Mouse (Mus musculus) CH12.LX (cell line): ENCODE results near the gene Igfbp1. TPM values are rescaled to one million over a fixed set of nuclear protein-coding genes. Genes with fewer than 3 reads are reported as not detected.

Source experiments
- DNase-seq: peaks from one replicate; pipeline ENCODE4 v3.0.0-alpha.2; 2013; ENCODE audit errors: extremely low read depth
- H3K27ac ChIP-seq: 2 replicates; pipeline ENCODE4 v1.5.1; 2012; ENCODE audit warnings: low read depth, mild to moderate bottlenecking, control low read depth, moderate library complexity; ENCODE audit not compliant: insufficient read depth
- H3K27me3 ChIP-seq: replicated peaks from 2 replicates; pipeline ENCODE3; 2012; ENCODE audit warnings: inconsistent platforms
- H3K36me3 ChIP-seq, 2 experiments: replicated peaks in 1 of 2; 2 replicates each; pipeline versions ENCODE3 to v1.6.1; 2012; ENCODE audit warnings: inconsistent platforms in 1 of 2, low read length in 1 of 2, mild to moderate bottlenecking in 1 of 2, mixed read lengths in 1 of 2, moderate library complexity in 1 of 2; ENCODE audit not compliant: control insufficient read depth in 1 of 2, insufficient read depth in 1 of 2
- H3K4me1 ChIP-seq, 2 experiments: 2 replicates each; pipeline ENCODE4 v1.6.1; 2012; ENCODE audit warnings: inconsistent platforms in 1 of 2, moderate library complexity in 1 of 2; ENCODE audit not compliant: insufficient read depth in 2 of 2, control insufficient read depth in 1 of 2
- H3K4me2 ChIP-seq: 2 replicates; pipeline ENCODE4 v1.6.1; 2012; ENCODE audit warnings: low read depth, mild to moderate bottlenecking, control low read depth; ENCODE audit not compliant: poor library complexity, insufficient read depth, severe bottlenecking
- H3K4me3 ChIP-seq, 3 experiments: fragments of 150-350 bp in 1 of 3; sonication (generic) in 1 of 3; replicated peaks in 1 of 3; 2 replicates each; pipeline versions ENCODE3 to v1.5.1; 2011 to 2012; ENCODE audit warnings: low read depth in 2 of 3, low read length in 2 of 3, mild to moderate bottlenecking in 2 of 3, moderate library complexity in 2 of 3, control low read depth in 1 of 3, improper control_type of control experiment in 1 of 3, inconsistent platforms in 1 of 3, mixed read lengths in 1 of 3; ENCODE audit not compliant: poor library complexity in 1 of 3
- H3K79me2 ChIP-seq: replicated peaks from 2 replicates; pipeline ENCODE4 v1.6.1; 2012; ENCODE audit warnings: mild to moderate bottlenecking, moderate library complexity; ENCODE audit not compliant: control insufficient read depth, poor library complexity, insufficient read depth, severe bottlenecking; ENCODE audit errors: extremely low read depth
- H3K9ac ChIP-seq: 2 replicates; pipeline ENCODE4 v1.6.1; 2012; ENCODE audit warnings: low read depth, mild to moderate bottlenecking, control low read depth, moderate library complexity; ENCODE audit not compliant: insufficient read depth
- H3K9me3 ChIP-seq: replicated peaks from 2 replicates; pipeline ENCODE3; 2012; ENCODE audit warnings: low read length, inconsistent platforms, mixed read lengths
- BHLHE40 ChIP-seq: IDR thresholded peaks from 2 replicates; pipeline ENCODE4 v1.6.1; 2011; ENCODE audit warnings: mild to moderate bottlenecking, low read depth, low read length, improper control_type of control experiment
- CTCF ChIP-seq, 2 experiments: IDR thresholded peaks in 1 of 2; conservative IDR thresholded peaks in 1 of 2; 2 replicates each; pipeline ENCODE4 v1.5.1; 2011 to 2012; ENCODE audit warnings: low read depth in 2 of 2, low read length in 2 of 2, improper control_type of control experiment in 1 of 2, inconsistent platforms in 1 of 2, mild to moderate bottlenecking in 1 of 2, moderate library complexity in 1 of 2
- E2F4 ChIP-seq: IDR thresholded peaks from 2 replicates; pipeline ENCODE4 v1.6.1; 2011; ENCODE audit warnings: low read depth, low read length, improper control_type of control experiment; ENCODE audit not compliant: insufficient replicate concordance
- HCFC1 ChIP-seq: IDR thresholded peaks from 2 replicates; pipeline ENCODE4 v1.6.1; 2012; ENCODE audit warnings: low read depth, mild to moderate bottlenecking, inconsistent platforms, low read length, improper control_type of control experiment
- IRF4 ChIP-seq: IDR thresholded peaks from 2 replicates; pipeline ENCODE4 v1.6.1; 2014; ENCODE audit warnings: low read depth, mild to moderate bottlenecking, inconsistent platforms, low read length, improper control_type of control experiment
- JUN ChIP-seq: IDR thresholded peaks from 2 replicates; pipeline ENCODE4 v1.6.1; 2011; ENCODE audit warnings: low read depth, mild to moderate bottlenecking, low read length, improper control_type of control experiment, moderate library complexity; ENCODE audit not compliant: insufficient read depth
- JUND ChIP-seq: conservative IDR thresholded peaks from 2 replicates; pipeline ENCODE4 v1.6.1; 2011; ENCODE audit warnings: low read depth, low read length, improper control_type of control experiment
- KAT2A ChIP-seq: IDR thresholded peaks from 2 replicates; pipeline ENCODE4 v1.6.1; 2012; ENCODE audit warnings: low read length, improper control_type of control experiment, inconsistent platforms; ENCODE audit not compliant: insufficient replicate concordance
- MAFK ChIP-seq: IDR thresholded peaks from 2 replicates; pipeline ENCODE4 v1.6.1; 2011; ENCODE audit warnings: low read length, improper control_type of control experiment; ENCODE audit not compliant: insufficient replicate concordance
- MAZ ChIP-seq: IDR thresholded peaks from 2 replicates; pipeline ENCODE4 v1.6.1; 2012; ENCODE audit warnings: low read depth, mild to moderate bottlenecking, inconsistent platforms, low read length, improper control_type of control experiment, moderate library complexity
- MXI1 ChIP-seq: IDR thresholded peaks from 2 replicates; pipeline ENCODE4 v1.6.1; 2011; ENCODE audit warnings: mild to moderate bottlenecking, low read depth, low read length, improper control_type of control experiment
- MYC ChIP-seq: IDR thresholded peaks from 2 replicates; pipeline ENCODE4 v1.6.1; 2011; ENCODE audit warnings: low read depth, mild to moderate bottlenecking, improper control_type of control experiment, low read length
- NRF1 ChIP-seq: IDR thresholded peaks from 2 replicates; pipeline ENCODE4 v1.6.1; 2014; ENCODE audit warnings: low read depth, mild to moderate bottlenecking, inconsistent platforms, low read length, improper control_type of control experiment, moderate library complexity
- PAX5 ChIP-seq: IDR thresholded peaks from 2 replicates; pipeline ENCODE4 v1.6.1; 2012; ENCODE audit warnings: low read length, inconsistent platforms, mixed read lengths
- RAD21 ChIP-seq: IDR thresholded peaks from 2 replicates; pipeline ENCODE4 v1.6.1; 2011; ENCODE audit warnings: low read depth, mild to moderate bottlenecking, low read length, improper control_type of control experiment, moderate library complexity
- SMC3 ChIP-seq: IDR thresholded peaks from 2 replicates; pipeline ENCODE4 v1.6.1; 2011; ENCODE audit warnings: low read depth, low read length, improper control_type of control experiment
- TBP ChIP-seq: conservative IDR thresholded peaks from 2 replicates; pipeline ENCODE4 v1.6.1; 2011; ENCODE audit warnings: low read depth, low read length, improper control_type of control experiment
- USF2 ChIP-seq: conservative IDR thresholded peaks from 2 replicates; pipeline ENCODE4 v1.6.1; 2011; ENCODE audit warnings: low read depth, low read length, improper control_type of control experiment
- ZKSCAN1 ChIP-seq: IDR thresholded peaks from 2 replicates; pipeline ENCODE4 v1.6.1; 2012; ENCODE audit warnings: low read depth, inconsistent platforms, low read length, improper control_type of control experiment, borderline replicate concordance
- ZMIZ1 ChIP-seq: IDR thresholded peaks from 2 replicates; pipeline ENCODE4 v1.6.1; 2012; ENCODE audit warnings: low read depth, mild to moderate bottlenecking, inconsistent platforms, low read length, improper control_type of control experiment
- ZNF384 ChIP-seq: IDR thresholded peaks from 2 replicates; pipeline ENCODE4 v1.6.1; 2012; ENCODE audit warnings: low read depth, low read length, improper control_type of control experiment, inconsistent platforms
- dilution Hi-C: fragments of 300-500 bp; cut with MboI; formaldehyde crosslinking; loops from 2 replicates; pipeline ENCODE4 v1.14.3; 2020; ENCODE audit warnings: low sequenced_read_pairs; ENCODE audit not compliant: extremely low pct_unique_long_range_greater_than_20kb, extremely low pct_ligation_motif_present
- in situ Hi-C: fragments of 300-500 bp; cut with MboI; formaldehyde crosslinking; loops from 3 replicates; pipeline ENCODE4 v1.14.3; 2019; ENCODE audit warnings: low sequenced_read_pairs, low pct_ligation_motif_present, low pct_unique_long_range_greater_than_20kb, mixed read lengths
- polyA plus RNA-seq: library from polyadenylated mRNA; unstranded; fragments of >175 nt; gene quantifications from 2 replicates; pipeline ENCODE4 v1.2.1, GENCODE M21; 2012; ENCODE audit warnings: low read depth; ENCODE audit not compliant: insufficient read length
- total RNA-seq, 2 experiments: library from RNA; depleted of rRNA; stranded (reverse); fragments of 300-350 nt in 1 of 2; fragments of >200 nt in 1 of 2; gene quantifications; 2 replicates each; pipeline ENCODE4 v1.2.3; 2012 to 2014

Igfbp1 gene
- total and polyA plus RNA-seq, 3 experiments, result not detected

DNA sequence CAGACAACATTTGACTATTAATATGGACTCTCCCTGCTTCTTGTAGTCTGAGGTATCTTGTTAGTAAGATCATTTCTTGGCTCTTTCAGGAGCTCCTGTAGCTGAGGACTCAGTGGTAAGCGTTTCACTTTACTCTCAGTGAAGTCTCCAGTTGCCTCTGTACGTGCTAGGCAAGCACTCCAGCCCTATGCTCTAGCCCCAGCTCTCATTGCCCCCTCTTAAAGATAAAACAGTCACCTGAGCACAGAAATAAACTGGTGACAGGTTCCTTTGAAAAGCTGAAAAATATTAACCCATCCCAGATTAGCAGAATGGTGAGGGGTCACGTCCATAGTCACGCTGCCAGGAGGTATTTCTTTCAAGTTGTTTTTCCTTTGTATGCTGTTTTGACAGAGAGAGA lies 18.9 kb upstream of the Igfbp1 start:
- dilution Hi-C loops, result no loop called here
- peaks cover 45% of the 10 kb centered on the region for H3K27me3 ChIP-seq
- no peaks in the 10 kb centered on the region for H3K79me2 ChIP-seq

DNA sequence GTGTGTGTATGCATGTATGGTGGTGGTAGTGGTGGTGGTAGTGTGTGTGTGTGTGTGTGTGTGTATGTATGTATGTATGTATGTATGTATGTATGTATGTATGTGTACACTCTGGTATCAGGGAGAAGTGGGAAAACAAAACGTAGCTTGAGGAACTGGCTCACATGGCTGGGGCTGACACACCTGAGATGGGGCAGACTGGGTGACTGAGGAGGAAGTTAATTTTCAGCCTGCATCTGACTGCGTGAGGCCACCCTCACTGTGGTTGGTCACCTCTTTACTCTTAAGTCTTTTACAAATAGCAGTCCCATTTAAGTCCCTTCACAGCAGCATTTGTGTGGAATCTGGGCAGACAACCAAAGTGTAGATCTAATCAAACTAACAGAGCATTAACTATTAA lies 18.3 kb upstream of the Igfbp1 start:
- no peak for DNase-seq
- H3K9ac ChIP-seq, result no peak overlapping the region
- H3K27ac ChIP-seq, result no peak overlapping the region
- no peaks in the 10 kb centered on the region for H3K79me2 ChIP-seq
- in situ Hi-C loops, result no loop called here
- no peak overlapping the region for H3K4me2 ChIP-seq
- no peaks in the 10 kb centered on the region for H3K4me1 ChIP-seq
- H3K9me3 ChIP-seq, result peaks cover 27% of the 10 kb centered on the region
- H3K27me3 ChIP-seq, result peaks cover 44% of the 10 kb centered on the region
- no peaks in the 10 kb centered on the region for H3K36me3 ChIP-seq
- dilution Hi-C loops, result no loop called here
- H3K4me3 ChIP-seq, result no peak overlapping the region
- TF ChIP-seq KAT2A (no peak), JUND (no peak), CTCF (conservative IDR thresholded peaks at IDR 0.05 in 1 of 2, IDR thresholded peaks at IDR 0.05 in 1 of 2; ENCODE audit: low read depth in 2 of 2, low read length in 2 of 2) (no peak), MYC (no peak), USF2 (no peak), SMC3 (no peak), IRF4 (no peak), JUN (no peak), MXI1 (no peak), ZKSCAN1 (no peak), RAD21 (no peak), ZNF384 (no peak), MAFK (no peak), HCFC1 (no peak), ZMIZ1 (no peak)
- TF ChIP-seq, all 38 proteins: peak for 0

More for the DNA sequence above, 18.9 kb upstream of the Igfbp1 start:
- in situ Hi-C loops, result no loop called here
- TF ChIP-seq BHLHE40 (no peak), ZKSCAN1 (no peak), USF2 (no peak), E2F4 (no peak), PAX5 (no peak), MAZ (no peak), NRF1 (no peak), TBP (no peak), ZNF384 (no peak), MYC (no peak), ZMIZ1 (no peak)
- Histone ChIP-seq H3K27ac (no peak overlapping the region), H3K4me1 (no peaks in the 10 kb centered on the region), H3K9me3 (peaks cover 22% of the 10 kb centered on the region), H3K4me3 (no peak overlapping the region), H3K36me3 (no peaks in the 10 kb centered on the region), H3K9ac (no peak overlapping the region), H3K4me2 (no peak overlapping the region)
- DNase-seq, result no peak
